Mouse (Mus musculus): ENCODE results near the gene Slc12a6.

DNA sequence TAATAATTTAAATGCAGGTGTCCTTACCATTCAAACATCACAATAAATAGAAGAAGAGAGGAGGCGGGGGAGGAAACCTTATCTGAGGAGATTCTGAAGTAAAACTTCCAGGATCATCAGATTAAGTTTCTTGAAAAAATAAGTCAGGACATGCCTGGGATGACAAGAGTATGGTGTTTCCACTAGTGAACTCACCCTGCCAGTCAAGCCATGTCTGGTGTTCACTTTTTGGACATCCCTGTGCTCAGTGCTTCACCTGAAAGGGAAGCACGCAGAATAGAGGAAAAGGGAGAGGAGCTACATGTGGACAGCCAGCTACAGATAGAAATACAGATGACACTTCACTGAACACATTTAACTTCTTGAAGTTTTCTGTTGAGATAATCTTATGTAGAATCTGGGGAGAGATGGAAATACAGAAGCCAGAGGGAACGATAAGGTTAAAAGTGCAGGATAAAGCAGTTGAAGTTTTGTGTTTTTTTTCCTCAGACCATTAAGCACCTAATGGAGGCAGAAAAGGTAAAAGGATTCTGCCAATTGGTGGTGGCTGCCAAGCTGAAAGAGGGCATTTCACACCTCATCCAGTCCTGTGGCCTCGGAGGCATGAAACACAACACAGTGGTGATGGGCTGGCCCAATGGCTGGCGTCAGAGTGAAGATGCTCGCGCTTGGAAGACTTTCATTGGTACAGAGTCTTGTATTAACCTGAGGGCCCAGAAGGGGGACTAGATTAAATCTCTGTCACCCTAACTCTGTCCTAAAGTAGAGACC, 88.2 kb downstream of the Slc12a6 start:
- no peak for TF ChIP-seq CTCF (IDR thresholded peaks at IDR 0.05; ENCODE audit: borderline replicate concordance, insufficient read depth, low read depth, low read length)
- TF ChIP-seq POLR2A (IDR thresholded peaks at IDR 0.05; ENCODE audit: borderline replicate concordance, insufficient read depth, low read length), result no peak
